Mouse (Mus musculus) bone marrow, adult 2 months (tissue): ENCODE data around the gene Carmil1.

ENCODE experiments used
- CTCF ChIP-seq: fragments of 200-500 bp; IDR thresholded peaks from 2 replicates; pipeline ENCODE4 v1.5.1; 2011; ENCODE audit warnings: low read length, control low read depth; ENCODE audit not compliant: control insufficient read depth, insufficient read depth
- POLR2A ChIP-seq: fragments of 200-500 bp; IDR thresholded peaks from 2 replicates; pipeline ENCODE4 v1.6.1; 2011; ENCODE audit warnings: low read depth, mild to moderate bottlenecking, control low read depth, low read length, borderline replicate concordance; ENCODE audit not compliant: control insufficient read depth

GRCm38 (mm10) chr13:24305486-24305885, 24.9 kb upstream of the Carmil1 start:
- TF ChIP-seq CTCF (no peak), POLR2A (no peak)
